Mouse (Mus musculus): Measurements from ENCODE around the gene Rnf26. TPM values are rescaled to one million over a fixed set of nuclear protein-coding genes. Genes with fewer than 3 reads are reported as not detected.
A peak's percentile ranks its signal among the peaks of the same experiment; 100 is the strongest.

Gene Rnf26
- polyA plus RNA-seq, 2 experiments from 2014 or later = 4.9 to 5.0 TPM

DNA sequence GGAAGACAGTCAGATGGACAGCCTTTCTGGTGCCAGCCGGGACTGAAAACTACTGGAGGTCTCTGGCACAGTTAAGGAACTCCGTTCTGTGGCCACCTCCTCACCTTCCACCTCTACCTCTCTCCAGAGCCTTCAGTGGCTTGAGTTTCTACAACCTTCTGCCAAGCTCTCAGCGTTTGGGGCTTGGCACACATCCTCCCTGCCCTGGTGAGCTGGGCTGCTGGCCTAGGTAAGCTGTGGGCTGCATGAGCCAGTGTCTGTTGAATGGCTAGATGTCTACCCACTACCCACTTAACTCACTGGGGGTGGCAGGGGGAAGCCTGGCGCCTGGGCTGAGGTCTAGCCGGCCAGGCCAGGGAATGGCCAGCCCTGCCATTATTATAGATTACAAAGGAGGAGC, 40.2 kb downstream of the Rnf26 start:
- ATAC-seq = no peak

DNA sequence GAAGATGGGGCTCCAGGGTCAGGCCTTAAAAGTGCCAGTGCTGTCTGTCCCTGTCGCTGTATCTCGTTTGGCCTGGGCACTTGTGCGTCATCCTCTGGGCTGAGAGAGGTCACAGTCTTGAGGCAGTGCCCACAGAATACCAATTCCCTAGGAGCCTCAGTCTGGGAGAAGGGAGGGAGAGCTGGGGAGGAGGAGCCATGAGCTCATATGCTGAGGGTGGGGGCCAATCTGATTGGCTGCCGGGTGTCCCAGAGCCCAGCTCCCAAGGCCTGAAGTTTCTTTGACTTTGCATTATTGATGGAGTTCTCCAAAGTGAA, 40.8 kb downstream of the Rnf26 start:
- ATAC-seq = no peak

DNA sequence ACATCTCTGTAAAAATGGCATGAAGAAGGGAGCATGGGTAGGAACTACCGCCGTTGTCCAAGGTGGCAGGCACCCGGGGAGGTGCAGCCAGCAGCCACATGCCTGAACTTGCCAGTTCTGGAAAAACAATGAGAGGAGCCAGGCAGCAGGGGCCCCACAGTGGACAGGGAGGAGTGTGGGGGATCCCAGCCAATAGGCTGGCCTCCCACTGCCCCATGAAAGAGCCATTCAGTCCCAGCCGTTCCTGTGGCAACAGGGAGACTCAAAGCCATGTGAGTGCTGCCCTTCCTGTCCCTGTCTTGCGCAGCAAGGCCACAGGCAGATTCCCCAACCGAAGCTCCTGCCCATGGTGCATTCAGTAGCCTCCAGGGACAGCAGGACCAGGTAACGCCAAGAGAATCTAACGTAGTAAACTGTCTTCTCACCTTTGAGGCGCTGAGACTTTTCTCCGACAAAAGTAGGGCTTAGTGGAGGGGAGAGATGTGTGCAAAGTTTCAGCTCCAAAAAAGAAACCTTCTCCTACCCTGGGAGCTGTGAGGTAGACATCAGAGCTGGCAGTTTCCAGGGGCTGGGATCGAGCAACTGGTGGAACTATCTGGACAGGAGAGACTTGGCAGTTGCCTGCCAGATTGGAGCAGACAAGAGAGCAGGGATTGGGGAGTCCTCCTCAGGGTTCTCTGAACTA, 41.3 kb downstream of the Rnf26 start:
- no peak for ATAC-seq

DNA sequence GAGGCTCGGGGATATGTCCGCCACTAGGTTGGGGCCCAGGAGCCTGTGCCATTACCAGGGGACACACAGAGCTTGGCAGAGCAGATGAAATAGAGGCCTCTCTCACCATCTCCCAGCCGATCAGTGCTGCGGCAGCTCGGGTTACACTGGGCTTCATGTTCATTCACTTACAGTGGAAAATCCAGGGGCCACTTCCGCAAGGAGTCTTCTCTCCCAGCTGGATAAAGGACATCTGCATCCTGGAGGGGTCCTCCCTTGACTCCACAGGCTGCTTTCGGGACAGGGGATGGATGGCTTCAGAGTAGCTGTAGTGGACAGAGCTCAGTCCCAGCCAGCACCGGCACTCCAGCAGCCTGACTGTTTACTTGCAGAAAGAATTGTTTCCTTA, 42.5 kb downstream of the Rnf26 start:
- no peak for ATAC-seq

DNA sequence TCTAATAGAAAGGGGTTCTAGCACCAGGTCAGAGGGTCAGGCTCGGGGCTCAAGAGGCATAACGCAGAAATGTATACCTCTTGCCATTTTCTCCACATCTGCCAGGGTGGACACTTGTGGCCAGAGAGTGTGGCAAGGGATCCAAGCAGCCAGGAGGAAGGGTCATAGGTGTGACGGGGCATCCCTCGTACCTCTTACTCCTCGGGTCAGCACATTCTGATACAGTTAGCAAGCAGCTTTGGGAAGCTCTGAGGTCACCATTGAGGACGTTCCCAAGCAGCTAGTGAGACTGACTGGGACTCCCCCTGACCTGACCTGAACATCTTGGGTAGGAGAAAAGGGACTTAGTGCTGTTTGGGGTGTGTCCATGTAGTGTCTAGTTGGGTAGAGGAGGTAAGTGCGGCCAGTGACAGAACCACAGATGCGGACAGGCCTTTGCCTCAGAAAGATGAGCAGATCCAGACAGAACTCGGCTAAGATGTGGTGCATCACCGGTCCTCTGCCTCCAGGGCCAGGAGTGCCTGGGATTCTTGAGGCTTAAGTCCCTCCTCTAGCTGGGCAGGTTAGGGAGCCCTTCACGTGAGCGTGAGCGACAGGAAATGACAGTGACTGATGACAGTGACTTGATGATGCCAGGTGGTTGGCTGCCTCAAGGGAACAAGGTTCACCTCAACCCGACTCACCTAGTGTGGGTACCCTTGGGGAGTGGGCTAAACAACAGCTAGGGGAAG, 43.0 kb downstream of the Rnf26 start:
- ATAC-seq = no peak

DNA sequence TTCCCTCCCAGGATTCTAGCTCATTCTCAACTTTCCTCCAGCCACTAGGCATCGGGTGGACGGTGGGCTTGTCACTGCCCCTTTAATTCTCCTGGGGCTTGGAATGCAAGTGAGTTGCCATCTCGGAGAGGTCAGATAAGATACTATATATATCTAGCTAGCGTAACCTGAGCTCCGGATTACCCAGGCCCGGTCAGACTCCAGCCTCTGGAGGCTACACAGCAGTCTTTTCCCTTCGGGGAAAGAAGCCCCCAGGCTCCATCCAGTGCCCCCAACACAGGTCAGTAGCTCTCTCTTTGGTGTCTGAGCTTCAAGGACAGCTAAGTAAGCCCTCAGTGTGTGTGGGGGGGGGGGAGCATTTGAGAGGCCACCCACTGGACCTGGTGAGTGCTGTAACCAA, 44.1 kb downstream of the Rnf26 start:
- ATAC-seq = no peak

DNA sequence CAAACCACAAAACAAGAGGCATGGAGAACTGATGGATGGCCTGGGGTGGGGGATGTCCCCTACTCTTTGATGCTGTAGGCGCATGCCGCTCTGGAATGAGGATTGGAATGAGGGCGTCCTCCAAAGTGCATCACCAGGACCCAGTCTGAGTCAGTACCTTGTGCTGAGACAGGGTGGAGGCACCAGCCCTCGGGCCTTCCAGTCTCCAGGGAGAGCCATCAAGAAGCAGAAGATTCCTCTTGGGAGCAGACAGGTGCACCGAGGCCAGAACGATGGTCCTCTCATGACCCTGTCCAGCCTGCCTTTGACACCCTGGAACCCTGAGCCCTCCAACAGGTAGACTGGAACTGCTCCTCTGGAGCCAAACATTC, 45.4 kb downstream of the Rnf26 start:
- no peak for ATAC-seq

DNA sequence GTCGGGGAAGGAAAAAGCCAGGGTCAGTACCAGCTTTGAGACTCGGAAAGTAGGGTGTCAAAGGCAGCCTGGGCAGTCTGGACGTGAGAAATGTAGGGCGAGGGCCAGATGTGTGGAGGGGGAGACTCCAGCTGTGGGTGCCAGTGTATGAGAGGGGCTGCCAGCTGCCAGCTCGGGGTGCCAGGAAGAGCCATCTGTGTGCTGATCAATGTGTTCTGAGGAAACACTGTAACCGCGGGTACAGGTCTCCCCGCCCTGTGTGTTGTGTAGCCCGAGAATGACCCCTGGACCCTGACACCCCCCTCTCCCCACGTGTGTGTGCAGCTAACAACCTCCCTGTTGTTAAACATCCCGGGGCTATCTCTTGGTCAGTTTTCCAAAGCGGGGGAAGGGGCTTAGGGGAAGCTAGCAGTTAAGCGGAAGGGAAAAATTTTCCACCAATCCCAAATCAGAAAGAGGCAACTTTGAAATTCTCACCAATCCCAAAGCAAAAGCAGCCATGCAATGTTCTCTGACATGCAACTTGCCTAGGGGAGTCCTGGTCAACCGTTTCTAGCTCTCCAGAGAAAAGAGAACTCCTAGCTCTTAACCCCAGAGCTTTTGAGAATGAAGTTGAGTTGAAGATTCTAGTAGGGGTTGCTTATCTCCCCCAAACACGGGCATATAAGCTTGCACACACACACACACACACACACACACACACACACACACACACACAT, 45.9 kb downstream of the Rnf26 start:
- peak; percentile 30 for ATAC-seq

DNA sequence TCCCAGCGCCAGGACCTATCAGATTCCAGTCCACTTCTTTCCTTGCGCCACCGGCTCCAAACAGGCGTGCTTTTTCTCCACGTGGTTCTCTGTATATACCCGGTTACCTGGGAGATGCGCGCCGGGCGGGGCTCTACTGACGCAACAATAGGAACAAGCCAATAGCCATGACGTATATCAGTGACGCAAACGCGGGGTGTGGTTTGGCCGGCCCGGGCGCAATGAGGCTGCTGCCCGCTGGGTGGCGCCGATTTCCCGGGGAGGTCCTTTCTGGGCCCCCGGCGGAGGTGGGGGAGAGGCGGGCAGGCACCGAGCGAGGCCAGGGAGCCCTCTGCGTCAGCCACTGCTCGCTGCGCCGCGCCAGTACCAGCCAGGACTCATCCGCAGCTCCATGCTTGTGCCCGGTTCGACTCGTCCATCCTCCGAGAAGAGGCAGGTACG, 46.5 kb downstream of the Rnf26 start, which contains the start of gene Usp2:
Usp2 (plus strand) TSS at position 237 of the 441 bp plus-strand sequence.
- peak; percentile 99 for ATAC-seq

DNA sequence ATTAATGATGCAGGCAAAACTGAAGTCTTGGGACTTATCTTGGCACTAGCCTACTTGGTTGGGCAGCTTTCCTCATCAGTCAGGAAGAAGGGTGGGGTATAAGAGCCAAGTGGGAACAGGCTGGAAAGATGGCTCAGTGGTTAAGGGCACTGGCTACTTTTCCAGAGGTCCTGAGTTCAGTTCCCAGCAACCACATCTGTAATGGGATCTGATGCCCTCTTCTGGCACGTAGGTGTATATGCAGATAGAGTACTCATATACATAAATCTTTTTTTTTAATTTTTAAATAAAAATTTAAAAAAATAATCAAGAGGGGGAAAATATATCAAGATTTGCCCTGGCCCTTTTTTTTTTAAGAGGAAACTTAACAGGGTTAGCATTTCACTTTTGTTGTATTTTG, 48.1 kb downstream of the Rnf26 start:
- ATAC-seq = no peak

DNA sequence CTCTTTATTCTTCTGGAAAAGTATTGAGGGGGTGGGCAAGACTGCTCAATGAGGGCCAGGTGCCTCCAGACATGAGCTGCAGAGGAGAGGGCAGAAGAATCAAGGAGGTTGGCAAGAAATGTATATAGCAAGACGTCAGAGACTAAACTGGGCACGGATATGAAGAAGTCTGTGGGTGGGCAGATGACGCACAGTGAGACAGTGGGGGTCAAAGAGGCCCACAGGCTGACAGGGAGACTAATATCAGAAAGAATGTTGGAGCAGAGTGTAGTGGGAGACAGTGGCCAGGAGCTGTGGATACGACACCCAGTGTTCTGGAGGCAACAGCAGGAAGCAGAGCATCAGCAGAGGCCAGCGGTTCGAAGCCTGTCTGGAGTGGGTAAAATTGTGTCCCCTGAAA, 54.7 kb downstream of the Rnf26 start:
- ATAC-seq = no peak

DNA sequence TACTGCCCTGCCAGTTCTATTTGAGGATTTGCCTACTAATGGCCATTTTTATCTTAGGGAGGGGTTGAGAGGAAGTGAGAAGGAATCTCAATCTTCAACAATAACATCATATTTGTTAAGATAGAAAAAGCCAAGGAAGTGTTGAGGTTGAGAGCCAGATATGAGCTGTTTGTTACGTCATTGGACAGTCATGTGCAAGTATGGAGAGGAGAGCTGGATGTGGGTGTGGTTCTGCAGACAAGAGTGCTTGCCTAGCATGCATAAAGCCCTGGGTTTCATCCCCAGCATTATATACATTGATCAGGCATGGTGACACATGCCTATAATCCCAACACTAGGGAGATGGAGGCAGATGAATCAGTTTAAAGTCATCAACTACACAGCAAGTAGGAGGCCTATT, 59.4 kb downstream of the Rnf26 start:
- no peak for ATAC-seq

DNA sequence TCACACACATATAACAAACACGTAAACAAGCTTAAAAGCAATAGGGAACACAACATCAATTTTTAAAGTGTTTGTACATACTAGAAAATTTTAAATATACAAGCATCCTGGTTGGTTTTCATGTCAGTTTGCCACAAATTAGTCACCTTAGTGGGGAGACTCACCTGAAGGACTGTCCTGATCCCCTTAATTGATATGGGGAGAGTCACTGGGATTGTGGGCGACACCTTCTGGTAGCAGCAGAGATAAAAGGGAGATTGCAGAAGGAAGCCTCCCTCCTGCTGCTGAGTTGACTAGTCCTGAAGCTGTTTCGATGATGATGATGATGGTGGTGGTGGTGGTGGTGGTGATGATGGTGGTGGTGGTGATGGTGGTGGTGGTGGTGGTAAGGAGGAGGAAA, 60.5 kb downstream of the Rnf26 start:
- ATAC-seq = peak; percentile 43

DNA sequence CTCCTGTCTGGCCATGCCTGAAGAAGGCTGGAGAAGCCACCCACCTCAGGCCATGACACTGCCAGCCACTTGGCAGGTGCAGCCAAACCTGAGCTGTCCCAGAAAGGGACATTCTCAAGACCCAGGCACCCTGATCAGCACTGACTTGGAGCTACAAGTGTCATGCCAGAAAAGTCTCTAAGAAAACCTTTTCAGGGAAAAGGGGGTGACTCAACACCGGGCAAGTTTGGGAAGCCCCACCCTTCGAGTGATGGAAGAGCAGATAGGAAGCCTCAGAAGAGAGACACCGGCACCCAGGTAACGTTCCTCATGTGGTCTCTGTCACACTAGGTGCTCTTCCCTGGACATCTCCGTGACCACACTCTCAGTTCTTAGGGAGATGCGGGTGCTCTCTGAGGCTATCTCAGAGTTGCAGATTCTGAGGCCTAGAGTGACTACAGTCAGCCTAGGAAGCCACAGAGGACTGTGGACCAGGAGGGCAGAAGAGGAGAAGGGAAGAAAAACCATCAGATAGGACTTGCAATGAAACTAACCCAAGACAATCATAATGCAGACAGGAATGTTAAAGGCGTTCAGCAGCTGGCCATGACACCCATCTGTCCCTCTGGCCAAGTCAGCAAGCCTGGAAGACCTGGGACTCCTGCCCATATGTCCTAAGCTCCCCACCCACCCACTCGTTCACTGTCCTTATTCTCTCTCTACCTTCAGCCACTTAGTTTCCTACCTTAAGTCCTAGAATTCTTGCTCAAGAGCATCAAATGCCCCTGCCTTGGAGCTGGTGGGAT, 63.7 kb downstream of the Rnf26 start:
- ATAC-seq = no peak

DNA sequence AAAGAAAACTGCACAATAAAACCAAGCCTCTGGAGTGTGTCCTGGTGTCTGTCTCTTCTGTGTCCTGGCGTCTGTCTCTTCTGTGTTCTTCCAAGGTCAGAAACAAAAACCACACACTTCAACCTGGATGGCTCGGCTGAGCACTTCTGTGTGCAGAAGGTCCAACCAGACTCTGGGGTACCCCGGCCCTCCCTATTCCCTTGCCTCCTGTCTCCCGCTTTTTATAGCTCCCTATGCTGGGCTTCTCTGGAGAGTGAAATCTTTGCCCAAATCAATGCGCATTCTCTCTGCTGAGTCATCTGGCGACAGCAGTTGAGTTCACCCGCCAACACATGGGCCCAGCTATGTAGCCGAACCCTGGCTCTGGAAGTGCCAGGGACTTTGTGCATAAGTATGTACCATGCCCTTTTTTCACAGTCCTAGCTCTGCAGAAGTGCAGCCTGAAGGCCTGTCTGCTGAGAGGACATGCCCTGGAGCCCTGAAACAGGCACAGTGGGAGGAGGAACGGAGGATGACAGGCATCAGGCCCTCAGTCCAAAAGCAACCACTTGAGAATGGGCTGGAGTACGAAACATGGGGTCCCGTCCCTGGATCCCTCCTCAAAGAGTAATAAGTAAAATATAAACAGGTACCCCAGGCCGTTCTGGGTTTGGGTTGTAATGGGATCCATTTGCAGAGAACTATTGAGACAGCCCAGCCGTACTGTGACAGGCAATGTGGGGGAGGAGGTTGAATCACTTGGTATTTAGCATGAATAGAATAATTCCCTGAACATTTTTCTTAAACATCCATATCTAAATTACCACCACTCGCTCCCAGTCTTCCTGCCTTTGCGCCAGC, 64.6 kb downstream of the Rnf26 start:
- ATAC-seq = no peak

DNA sequence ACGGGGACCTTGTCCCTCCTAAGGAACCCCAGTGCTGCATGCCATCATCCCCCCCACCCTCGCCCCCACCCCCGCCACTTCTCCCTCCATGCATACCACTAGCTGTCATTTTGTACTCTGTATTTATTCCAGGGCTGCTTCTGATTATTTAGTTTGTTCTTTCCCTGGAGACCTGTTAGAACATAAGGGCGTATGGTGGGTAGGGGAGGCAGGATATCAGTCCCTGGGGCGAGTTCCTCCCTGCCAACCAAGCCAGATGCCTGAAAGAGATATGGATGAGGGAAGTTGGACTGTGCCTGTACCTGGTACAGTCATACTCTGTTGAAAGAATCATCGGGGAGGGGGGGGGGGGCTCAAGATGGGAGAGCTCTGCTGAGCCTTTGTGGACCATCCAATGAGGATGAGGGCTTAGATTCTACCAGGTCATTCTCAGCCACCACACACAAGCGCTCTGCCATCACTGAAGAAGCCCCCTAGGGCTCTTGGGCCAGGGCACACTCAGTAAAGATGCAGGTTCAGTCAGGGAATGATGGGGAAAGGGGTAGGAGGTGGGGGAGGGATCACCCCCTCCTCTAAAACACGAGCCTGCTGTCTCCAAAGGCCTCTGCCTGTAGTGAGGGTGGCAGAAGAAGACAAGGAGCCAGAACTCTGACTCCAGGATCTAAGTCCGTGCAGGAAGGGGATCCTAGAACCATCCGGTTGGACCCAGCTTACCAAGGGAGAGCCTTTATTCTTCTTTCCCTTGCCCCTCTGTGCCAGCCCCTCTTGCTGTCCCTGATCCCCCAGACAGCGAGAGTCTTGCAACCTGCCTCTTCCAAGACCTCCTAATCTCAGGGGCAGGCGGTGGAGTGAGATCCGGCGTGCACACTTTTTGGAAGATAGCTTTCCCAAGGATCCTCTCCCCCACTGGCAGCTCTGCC, 65.5 kb downstream of the Rnf26 start:
- ATAC-seq = no peak

DNA sequence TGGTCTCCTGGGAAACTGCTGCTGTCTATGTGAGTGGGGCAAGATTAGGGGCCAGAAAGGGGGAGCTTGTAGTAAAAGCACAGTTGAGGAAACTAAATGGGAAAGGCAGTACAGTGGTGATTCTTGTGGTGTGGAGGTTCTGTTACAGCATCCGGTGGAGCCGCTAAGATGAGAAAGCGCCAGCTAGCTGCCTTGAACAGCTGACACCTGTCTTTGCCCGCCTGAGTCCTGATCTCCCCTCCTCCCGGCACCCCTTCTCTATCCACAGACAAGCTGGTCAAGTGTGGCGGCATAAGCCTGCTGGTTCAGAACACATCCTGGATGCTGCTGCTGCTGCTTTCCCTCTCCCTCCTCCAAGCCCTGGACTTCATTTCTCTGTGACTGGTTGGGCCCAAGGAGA, 66.2 kb downstream of the Rnf26 start:
- peak; percentile 69 for ATAC-seq

DNA sequence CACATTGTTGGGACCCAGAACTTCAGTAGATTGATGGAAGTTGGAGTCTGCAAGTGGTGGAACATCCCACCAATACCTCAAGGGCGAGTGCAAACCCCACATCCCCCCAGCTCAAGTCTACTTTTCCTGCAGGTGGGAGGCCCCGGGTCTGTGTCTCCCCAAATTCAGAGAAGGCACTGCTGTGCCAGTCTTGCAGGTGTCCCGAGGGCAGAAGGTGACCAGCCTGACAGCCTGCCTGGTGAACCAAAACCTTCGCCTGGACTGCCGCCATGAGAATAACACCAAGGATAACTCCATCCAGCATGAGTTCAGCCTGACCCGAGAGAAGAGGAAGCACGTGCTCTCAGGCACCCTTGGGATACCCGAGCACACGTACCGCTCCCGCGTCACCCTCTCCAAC, 66.9 kb downstream of the Rnf26 start:
- ATAC-seq = no peak

DNA sequence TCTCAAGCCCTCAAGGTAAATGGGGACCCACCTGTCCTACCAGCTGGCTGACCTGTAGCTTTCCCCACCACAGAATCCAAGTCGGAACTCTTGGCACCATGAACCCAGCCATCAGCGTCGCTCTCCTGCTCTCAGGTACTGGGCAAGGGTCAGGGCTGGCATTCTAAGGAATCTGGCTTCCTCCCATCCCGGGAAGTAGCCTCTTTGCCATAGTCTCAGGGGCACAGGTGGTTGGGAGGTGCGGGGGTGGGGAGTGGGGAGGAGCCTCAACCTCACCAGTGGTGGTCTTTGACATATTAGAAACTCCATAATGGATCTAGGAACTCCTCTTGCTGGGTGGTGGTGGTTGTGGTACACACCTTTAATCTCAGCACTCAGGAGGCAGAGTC, 67.4 kb downstream of the Rnf26 start:
- ATAC-seq = no peak

Data from CD4-positive, CD25-positive, alpha-beta regulatory T cell, adult 4 months (primary cell).